Mouse (Mus musculus) erythroblast, embryonic 14.5 days (primary cell): ENCODE data around the gene Rnf6. TPM values are rescaled to one million over a fixed set of nuclear protein-coding genes. Genes with fewer than 3 reads are reported as not detected.

ENCODE experiments used
- H3K27me3 ChIP-seq: 2 replicates; pipeline ENCODE4 v1.6.1; 2012; ENCODE audit warnings: inconsistent platforms; ENCODE audit not compliant: control insufficient read depth
- H3K36me3 ChIP-seq: 2 replicates; pipeline ENCODE4 v1.6.1; 2012; ENCODE audit warnings: mild to moderate bottlenecking, inconsistent platforms; ENCODE audit not compliant: control insufficient read depth
- H3K4me1 ChIP-seq: 2 replicates; pipeline ENCODE4 v1.6.1; 2012; ENCODE audit warnings: inconsistent platforms; ENCODE audit not compliant: control insufficient read depth
- H3K4me3 ChIP-seq: replicated peaks from 2 replicates; pipeline ENCODE3; 2012; ENCODE audit warnings: moderate library complexity, mild to moderate bottlenecking, inconsistent platforms
- H3K9me3 ChIP-seq: 2 replicates; pipeline ENCODE4 v1.6.1; 2012; ENCODE audit warnings: low read length, inconsistent platforms, mixed read lengths; ENCODE audit not compliant: control insufficient read depth
- GATA1 ChIP-seq: IDR thresholded peaks from 2 replicates; pipeline ENCODE4 v1.6.1; 2012; ENCODE audit warnings: low read length, inconsistent platforms, mixed read lengths
- TAL1 ChIP-seq: IDR thresholded peaks from 3 replicates; pipeline ENCODE4 v1.6.1; 2012; ENCODE audit warnings: low read length, inconsistent platforms, mixed read lengths
- polyA plus RNA-seq: library from polyadenylated mRNA; stranded (reverse); fragments of >175 nt; gene quantifications from 2 replicates; pipeline ENCODE4 v1.2.3, GENCODE M21; 2012

Rnf6 gene
- polyA plus RNA-seq, 1 experiment = 1.8 TPM

- peaks cover 28% of the 10 kb centered on the region for H3K36me3 ChIP-seq
- peaks cover 45% of the 10 kb centered on the region for H3K4me1 ChIP-seq
- H3K9me3 ChIP-seq = no peaks in the 10 kb centered on the region
- H3K4me3 ChIP-seq = peak overlapping the region; percentile 79
- TF ChIP-seq GATA1 (no peak), TAL1 (no peak)
- peaks cover 5% of the 10 kb centered on the region for H3K27me3 ChIP-seq
Observed at GRCm38 (mm10) chr5:146231655-146231996, 10.3 kb upstream of the Rnf6 start.

- H3K4me3 ChIP-seq = peak within 1 kb of the TSS; percentile 79
- H3K9me3 ChIP-seq = no peaks in the 10 kb centered on the region
- peaks cover 5% of the 10 kb centered on the region for H3K27me3 ChIP-seq
- TF ChIP-seq GATA1 (no peak), TAL1 (no peak)
- peaks cover 40% of the 10 kb centered on the region for H3K4me1 ChIP-seq
- H3K36me3 ChIP-seq = peaks cover 23% of the 10 kb centered on the region
Observed at GRCm38 (mm10) chr5:146230864-146231654, 9.7 kb upstream of the Rnf6 start, which contains the start of gene Cdk8. Gene Cdk8 (plus strand): TSS chr5:146231230.

- Histone ChIP-seq H3K27me3 (peaks cover 5% of the 10 kb centered on the region), H3K9me3 (no peaks in the 10 kb centered on the region), H3K4me3 (peak overlapping the region; percentile 79), H3K4me1 (peaks cover 30% of the 10 kb centered on the region), H3K36me3 (peaks cover 13% of the 10 kb centered on the region)
- no peak for TF ChIP-seq GATA1
- TF ChIP-seq TAL1 = no peak
Observed at GRCm38 (mm10) chr5:146229869-146230650, 8.7 kb upstream of the Rnf6 start.

- H3K36me3 ChIP-seq = no peaks in the 10 kb centered on the region
Observed at GRCm38 (mm10) chr5:146227496-146227895, 6.1 kb upstream of the Rnf6 start.

GRCm38 (mm10) chr5:146223786-146224185, 2.4 kb upstream of the Rnf6 start:
- no peak for TF ChIP-seq TAL1
- no peak for TF ChIP-seq GATA1

More at GRCm38 (mm10) chr5:146227496-146227895, 6.1 kb upstream of the Rnf6 start:
- Histone ChIP-seq H3K4me1 (peaks cover 13% of the 10 kb centered on the region), H3K9me3 (no peaks in the 10 kb centered on the region), H3K4me3 (no peak overlapping the region), H3K27me3 (peaks cover 5% of the 10 kb centered on the region)
- no peak for TF ChIP-seq TAL1
- no peak for TF ChIP-seq GATA1

GRCm38 (mm10) chr5:146221722-146222121, 367 bp upstream of the Rnf6 start:
- Histone ChIP-seq H3K4me3 (peak overlapping the region; percentile 94), H3K27me3 (no peaks in the 10 kb centered on the region), H3K36me3 (peaks cover 30% of the 10 kb centered on the region), H3K4me1 (peaks cover 29% of the 10 kb centered on the region), H3K9me3 (no peaks in the 10 kb centered on the region)
- TF ChIP-seq TAL1 = no peak
- TF ChIP-seq GATA1 = no peak

More at GRCm38 (mm10) chr5:146223786-146224185, 2.4 kb upstream of the Rnf6 start:
- Histone ChIP-seq H3K4me3 (no peak overlapping the region), H3K4me1 (peaks cover 25% of the 10 kb centered on the region), H3K27me3 (peaks cover 2% of the 10 kb centered on the region; the same call in 1 of the 2 replicates), H3K36me3 (peaks cover 10% of the 10 kb centered on the region), H3K9me3 (no peaks in the 10 kb centered on the region)

GRCm38 (mm10) chr5:146220501-146220878, 865 bp downstream of the Rnf6 start:
- Histone ChIP-seq H3K36me3 (peaks cover 40% of the 10 kb centered on the region), H3K4me3 (peak overlapping the region; percentile 94), H3K4me1 (peaks cover 30% of the 10 kb centered on the region), H3K9me3 (no peaks in the 10 kb centered on the region), H3K27me3 (no peaks in the 10 kb centered on the region)
- TF ChIP-seq TAL1 = no peak
- peak; percentile 46; the same call in 1 of the 2 replicates for TF ChIP-seq GATA1

- H3K27me3 ChIP-seq = no peaks in the 10 kb centered on the region
- peaks cover 84% of the 10 kb centered on the region for H3K36me3 ChIP-seq
- H3K4me3 ChIP-seq = no peak overlapping the region
- peaks cover 3% of the 10 kb centered on the region for H3K9me3 ChIP-seq
- no peaks in the 10 kb centered on the region for H3K4me1 ChIP-seq
- TF ChIP-seq TAL1 (no peak), GATA1 (no peak)
Observed at GRCm38 (mm10) chr5:146205537-146205936, 15.8 kb downstream of the Rnf6 start.

GRCm38 (mm10) chr5:146203921-146204320, 17.4 kb downstream of the Rnf6 start:
- no peaks in the 10 kb centered on the region for H3K27me3 ChIP-seq
- H3K36me3 ChIP-seq = peaks cover 69% of the 10 kb centered on the region
- H3K9me3 ChIP-seq = peaks cover 3% of the 10 kb centered on the region
- no peak for TF ChIP-seq TAL1
- TF ChIP-seq GATA1 = no peak
- H3K4me1 ChIP-seq = no peaks in the 10 kb centered on the region
- no peak overlapping the region for H3K4me3 ChIP-seq
